Mouse (Mus musculus) lung, postnatal 36 days (tissue): ENCODE results near the gene Nup107.

Experiments
- DNase-seq: peaks from one replicate; pipeline ENCODE4 v3.0.0; 2022; ENCODE audit warnings: mixed read lengths

The Nup107 gene

DNA sequence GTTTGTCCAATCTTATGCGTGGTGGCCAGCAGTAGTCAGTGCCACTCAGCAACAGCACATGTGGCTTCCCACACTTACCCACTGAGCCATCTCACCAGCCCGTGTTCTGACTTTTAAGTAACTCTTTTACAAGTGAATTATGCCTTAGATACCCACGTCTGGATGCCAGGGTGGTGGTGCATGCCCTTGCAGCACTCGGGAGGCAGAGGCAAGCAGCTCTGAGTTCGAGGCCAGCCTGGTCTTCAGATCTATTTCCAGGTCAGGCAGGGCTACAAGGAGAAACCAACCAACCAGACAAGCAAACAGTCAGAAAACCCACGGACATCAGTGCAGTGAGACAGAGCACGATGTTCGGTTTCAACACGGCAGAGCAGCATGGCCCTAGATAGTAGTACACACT lies 9.4 kb upstream of the Nup107 start:
- no peak for DNase-seq

DNA sequence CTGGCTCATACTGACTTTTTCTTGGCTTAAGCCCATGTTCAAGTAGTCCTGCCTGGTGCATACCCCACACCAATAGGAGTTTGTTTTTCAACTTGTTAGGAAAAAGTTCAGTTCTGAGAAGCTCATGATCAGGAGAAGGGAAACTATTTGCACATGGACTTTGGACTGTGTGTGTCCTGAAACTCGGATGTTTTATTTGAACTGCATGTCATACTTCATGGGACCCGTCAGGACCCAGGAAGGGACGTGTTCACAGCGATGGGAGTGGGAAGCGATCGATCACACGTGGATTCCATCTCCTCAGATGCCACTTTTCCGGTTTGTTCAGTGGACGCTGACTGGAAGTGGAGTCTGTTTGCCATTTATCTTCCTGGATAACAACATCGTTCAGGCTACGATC lies 7.3 kb upstream of the Nup107 start:
- no peak for DNase-seq

DNA sequence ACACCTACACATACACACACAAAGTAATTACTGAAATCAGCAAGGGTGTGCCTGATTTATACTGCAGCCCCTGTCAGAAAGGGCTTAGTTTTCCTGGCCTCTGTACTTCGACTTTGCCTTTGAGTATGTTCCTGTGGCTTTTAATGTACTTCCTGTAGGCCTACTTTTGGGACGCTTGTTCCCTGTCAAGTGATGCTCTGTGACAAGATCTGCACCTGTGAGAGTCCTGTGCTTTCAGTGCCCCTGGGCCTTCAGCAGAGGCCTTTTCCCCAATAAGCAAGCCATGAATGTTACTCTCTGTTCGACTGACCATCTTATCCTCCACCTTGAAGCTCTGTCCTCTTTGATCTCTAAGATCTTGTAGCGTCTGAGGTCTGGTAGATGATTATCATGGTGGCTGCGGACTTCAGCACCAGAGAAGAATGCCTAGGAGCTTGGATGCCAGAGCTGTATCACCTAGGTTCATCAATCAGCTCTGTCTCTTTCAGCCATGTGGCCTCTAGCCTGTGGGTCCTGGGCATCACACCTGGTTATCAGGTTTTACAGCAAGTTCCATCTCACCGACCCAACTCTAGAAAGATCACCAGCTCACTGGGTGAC lies 6.0 kb upstream of the Nup107 start:
- no peak for DNase-seq

DNA sequence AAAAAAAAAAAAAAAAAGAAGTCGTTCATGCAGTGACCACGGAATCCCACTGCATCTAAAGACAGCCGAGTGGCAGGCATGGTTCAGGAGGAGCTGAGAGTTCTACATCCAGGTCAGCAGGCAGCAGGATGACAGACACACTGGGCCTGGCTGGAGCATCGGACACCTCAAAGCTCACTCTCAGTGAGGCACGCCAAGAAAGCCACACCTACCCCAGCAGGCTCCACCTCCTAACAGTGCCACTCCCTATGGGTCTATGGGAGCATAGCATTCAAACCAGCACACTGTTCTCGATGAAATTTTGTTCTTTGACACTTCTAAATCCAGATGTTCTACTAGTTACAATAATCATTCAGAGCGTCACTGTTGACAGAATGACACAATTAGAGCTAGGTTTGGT lies 5.2 kb upstream of the Nup107 start:
- no peak for DNase-seq

DNA sequence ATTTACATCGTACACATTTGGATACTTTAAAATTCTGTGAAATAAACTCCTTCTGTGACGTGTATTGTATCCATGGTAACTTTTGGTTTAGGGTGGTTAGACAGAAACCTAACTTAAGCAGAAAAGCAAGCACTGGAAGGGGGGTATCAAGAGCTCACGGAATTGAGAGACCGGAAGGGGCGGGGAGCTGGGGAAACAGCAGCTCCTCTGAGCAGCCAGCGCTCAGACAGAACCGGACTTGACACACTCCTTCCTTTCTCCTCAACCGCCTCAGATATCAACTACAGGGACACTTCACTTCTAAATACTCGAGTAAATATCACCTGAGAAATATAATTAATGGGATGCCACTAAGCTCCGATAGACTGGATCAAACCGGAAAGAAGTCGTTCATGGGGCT lies 4.6 kb upstream of the Nup107 start:
- no peak for DNase-seq

DNA sequence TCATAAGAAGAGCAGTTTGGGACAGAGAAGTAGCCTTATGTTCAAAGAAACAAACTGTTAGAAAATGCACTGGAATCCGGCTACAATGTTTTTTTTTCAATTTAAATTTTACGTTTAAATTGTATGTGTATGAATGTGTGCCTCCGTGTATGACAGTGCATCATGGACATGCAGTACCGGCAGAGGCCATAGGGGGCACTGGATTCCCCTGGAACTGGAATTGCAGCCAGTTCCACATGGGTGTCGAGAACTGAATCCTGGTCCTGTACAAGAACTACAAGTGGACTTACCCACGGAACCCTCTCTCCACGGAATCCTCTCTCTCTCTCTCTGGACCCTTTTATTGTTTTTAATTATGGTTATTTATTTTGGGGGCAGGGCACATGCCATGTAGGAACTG lies 3.7 kb upstream of the Nup107 start:
- DNase-seq: peak; percentile 21

DNA sequence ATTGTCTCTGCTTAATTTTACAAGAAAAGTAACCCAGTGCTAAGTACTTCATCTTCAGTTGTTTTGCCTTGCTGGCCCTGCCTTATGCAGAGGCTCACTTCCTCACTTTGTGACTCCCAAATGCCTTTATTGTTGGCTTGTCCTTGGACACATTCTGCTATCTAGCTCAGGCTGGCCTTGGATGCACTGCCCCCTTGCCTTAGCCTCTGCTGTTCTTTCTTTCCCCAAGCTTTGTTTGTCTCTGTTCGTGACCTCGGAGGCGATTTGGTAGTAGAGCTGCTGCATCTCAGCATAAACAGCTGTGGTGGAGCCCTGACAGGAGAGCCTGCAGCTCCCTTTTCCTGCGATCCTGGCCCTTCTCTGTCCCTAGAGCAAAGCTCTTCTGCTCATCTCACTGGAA lies 2.7 kb upstream of the Nup107 start:
- no peak for DNase-seq

DNA sequence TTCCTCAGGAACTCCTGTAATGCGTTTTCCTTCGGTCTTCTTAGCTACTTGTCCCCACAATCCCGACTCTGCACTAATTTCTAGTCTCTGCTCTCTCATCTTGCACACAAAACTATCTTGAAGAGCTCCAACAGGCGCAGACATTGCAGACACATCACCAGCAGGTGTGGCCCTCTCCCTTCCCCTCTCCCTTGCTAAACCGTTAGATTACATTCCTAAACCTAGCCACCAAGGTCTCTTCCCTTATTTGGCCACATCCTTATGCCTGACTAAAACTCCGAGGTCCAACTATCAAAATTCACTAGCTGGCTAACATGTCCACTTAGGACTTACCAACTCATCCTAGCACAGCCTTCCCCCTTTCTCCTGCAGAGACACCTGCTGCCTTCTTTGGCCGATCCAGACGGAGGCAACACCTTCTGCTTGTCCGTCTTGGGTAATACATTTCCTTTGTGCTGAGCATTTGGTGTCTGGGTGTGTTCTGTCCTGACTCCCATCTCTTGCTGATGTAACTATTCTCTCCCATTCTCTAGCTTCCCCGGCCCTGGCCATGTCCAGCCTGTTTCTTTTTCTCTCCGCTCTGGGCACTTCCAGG lies 1.0 kb upstream of the Nup107 start:
- DNase-seq: no peak

DNA sequence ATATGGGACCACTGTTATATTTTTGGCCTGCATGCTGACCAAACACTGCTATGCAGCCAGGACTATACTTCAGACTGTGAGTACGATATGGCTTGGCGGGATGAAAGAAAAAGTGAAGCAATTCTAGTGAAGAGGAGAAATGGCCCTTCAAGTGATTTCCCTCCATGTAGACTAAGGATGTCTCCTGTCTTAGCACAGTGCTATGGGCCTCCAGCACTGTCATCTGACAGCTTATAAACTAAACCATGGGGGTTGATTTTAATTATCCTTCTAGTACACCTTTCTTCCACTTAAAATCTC lies 1.4 kb downstream of the Nup107 start:
- DNase-seq: no peak

DNA sequence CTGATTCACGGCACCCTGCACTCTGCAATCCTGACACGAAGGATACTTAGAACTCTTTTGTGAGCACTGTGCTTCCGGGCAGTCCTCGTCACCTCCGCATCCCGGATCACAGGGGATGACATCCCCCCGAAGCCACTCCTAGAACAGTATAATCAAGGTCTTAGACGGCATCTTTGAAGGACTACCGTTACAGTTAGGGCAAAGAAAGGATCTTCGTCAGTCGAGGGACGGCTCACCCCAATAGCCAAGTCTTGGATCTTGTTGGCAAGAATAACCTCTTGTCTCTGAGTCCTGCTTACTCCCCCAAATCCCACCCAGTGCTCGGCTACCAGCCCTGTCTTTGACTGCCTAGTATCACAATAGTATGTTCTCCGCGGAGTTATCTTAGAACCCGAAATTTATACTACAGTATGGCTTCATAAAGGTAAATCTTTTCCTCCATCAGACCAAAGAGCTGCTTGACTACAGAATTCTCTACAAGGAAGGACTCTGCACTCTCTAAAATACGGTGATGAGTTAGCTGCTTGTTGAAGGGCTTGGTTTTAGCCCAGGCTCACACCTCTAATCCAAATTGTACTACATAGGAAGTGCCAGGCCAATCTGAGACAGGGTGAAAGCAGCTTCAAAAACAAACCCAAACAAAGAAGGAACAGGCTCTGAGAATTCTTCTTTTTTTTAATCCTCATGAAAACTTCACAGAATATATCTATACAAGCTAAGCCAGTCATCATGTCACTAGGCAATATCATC lies 1.9 kb downstream of the Nup107 start:
- no peak for DNase-seq

DNA sequence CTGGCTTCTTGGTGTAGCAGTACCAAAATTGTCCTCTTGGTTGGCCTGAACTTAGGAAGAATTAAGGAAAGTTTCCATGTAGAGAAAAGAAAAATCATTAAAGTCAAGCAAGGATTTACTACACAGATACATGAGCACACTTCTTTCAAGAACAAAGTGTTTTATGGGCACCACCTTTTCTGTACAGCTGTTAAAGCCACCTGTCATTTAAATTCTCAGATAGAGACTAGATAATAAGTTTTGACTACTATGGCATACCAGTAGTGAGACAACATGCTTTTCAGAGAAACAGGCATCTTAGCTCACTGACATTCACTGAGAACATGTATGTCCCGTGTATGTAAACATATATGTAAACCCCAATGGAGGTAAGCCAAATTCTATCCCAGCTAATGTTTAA lies 2.5 kb downstream of the Nup107 start:
- DNase-seq: no peak

DNA sequence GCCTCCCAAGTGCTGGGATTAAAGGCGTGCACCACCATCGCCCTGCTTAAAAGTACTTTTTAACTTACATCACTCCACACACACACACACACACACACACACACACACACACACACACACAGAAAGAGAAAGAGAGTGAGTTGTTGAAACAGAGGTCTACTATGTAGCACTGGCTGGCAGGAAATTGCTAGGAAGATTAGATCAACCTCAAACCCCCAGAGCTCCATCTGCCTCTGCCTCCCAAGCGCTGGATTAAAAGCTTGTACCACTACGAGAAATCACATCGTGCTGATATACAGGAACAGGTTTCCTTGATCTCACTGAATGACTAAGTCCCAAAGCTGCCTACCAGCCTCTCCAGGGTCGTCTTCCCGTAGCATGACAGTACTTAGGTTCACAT lies 7.9 kb downstream of the Nup107 start:
- DNase-seq: no peak

DNA sequence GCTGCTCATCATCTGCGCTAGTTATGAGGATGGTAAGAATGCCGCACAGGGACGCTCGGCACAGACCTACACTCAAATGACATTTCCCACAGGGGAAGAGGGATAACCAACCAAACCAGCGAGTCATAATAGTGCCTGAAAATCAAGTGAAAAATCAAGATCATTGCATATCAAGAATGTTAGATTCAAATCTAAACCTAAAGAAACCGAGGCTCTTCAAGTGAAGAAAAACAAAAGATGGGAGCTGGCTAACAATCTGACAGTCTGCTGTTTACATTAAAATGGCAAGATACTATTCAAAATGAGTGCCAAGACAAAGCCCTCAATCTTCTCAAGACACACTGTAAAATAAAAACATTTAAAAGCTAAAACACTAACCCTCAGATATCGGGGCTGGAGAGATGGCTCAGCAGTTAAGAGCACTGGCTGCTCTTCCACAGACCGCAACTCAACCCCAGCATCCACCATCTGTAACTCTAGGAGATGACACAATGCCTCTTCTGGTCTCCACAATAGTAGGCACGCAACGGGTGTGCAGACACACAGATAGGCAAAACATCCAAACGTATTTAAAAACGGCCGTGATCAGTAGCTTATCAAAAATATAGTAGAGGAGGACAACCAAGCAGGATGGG lies 8.6 kb downstream of the Nup107 start:
- no peak for DNase-seq

DNA sequence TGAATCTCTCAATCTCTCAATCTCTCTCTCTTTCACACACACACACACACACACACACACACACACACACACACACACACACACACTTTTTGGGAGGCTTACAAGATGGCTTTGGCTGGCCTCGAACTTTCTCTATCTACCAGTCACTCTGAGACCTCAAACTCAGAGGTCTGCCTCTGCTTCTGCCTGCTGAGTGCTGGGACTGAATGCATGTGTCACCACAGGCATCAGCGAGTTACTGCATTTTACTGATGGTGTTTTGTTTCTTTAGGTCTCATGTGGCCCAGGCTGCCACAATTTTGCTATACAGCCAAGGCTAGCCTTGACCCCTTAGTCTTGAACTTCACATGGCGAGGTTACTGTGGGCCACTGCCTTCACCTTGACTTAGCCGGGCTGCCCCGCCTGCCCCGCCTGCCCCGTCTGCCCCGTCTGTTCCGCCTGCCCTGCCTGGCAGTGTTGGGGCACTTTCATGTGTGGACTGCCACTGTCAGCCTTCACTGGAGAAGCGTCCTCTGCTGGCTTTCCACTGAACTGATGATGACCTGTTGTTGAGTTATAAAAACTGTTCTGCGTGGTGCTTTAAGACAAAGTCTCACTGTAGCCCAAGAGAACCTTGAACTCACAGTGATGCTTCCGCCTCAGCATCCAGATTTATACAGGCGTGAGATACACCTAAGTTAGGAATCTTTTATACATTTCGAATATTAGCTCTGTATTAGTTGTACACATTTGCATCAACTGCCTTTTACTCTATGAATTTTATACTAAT lies 9.8 kb downstream of the Nup107 start:
- DNase-seq: no peak

DNA sequence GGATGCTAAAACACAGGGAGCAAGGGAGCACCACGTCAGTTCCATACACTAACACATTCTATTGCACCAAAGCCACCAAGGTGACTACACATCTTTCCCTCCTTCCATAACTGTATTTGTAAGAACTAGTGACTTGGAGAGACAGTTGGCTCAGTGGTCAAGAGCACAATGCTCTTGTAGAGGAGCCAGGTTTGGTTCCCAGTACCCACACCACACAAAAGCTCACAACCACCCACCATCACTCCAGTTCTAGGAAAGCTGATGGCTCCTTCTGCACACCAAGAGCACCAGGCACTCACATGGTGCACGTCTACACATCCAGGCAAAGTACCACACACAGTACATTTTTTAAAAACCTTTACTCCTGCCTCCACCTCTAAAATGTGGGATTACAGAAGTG lies 10.4 kb downstream of the Nup107 start:
- no peak for DNase-seq

DNA sequence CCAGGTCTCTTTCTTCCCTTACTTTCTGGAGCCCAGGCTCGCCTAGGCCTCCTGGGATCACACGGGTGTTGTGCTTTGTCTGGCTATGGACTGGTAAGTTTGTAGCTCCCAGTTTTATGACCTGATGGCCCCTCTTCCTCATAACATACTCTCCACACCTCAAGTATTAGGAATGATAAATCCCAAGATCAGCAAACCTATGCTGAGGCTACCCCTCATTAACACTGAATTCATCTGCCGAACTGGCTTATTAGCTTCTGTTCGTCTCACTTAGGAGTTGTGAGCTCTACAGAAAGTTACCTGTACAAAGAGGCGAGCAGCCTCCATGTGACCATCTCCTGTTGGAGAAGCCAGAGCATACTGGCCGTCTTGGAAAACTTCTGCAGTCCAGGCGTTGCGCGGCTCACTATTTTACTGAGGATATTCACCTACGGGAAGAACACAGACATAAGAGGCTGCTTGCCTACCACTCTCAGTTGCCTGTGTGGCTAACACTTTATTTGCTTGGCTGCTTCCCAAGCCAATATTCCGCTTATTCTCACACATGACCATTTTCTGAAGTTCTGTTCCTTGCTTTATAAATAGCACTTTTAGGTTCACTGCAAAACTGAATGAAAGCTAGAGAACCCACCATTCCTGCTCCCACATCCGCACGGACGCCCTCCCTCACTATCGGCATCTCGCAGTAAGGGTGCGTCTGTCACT lies 11.3 kb downstream of the Nup107 start:
- DNase-seq: no peak

DNA sequence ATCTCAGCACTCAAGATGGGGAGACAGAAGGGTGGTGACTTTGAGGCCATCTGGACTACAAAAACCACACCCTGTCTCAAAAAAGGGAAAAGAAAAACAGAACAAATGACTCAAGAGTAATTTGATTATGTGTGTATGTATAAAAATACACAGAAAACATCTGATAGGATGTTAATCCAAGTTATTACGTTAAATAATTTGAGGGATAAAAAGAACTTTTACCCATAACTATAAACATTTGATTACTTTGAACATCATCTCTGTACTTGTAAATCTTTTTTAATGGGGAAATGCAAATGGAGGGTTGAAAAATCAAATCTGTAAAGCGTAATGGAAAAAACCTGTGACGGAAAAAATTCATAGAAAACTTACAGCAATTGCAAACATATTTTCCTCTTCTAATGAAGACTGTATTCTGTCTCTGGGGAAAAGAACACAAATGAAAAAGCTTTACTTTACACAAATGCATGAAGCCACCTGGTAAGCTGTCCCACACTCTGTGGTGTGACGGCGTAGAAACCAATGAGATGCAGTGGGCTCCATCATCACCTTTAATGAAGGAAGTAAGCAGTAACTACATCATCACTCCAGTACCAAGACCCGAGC lies 12.1 kb downstream of the Nup107 start:
- no peak for DNase-seq

DNA sequence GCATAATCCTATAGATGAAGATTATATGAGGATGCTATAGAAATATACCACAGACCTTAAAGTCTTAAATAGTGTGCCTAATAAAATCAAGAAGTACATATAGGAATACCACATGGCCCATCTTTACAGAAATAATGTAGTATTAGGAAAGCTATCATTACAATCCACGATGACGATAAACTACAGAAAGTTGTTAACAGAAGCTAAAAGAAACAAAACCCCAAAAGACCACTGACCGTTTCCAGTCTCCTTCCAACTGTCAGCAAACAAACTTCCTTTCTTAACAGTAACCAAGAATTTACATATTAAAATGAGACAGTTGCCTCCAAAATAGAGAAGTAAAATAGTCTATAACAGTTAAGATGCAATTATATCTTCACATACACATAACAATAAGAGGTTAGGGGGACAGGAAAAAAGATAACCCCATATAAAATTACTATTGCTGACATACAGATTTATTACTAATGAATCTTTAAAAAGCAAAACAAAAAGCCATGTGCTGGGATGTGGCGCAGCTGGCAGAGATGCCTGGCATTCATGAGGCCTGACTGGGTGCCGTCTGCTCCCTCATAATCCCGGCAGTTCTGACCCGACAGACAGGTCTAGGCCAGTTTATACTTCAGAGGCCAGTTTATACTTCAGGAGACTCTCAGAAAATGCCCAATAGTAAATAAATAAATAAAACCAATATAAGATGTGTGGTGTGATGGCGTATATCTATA lies 12.8 kb downstream of the Nup107 start:
- DNase-seq: no peak

DNA sequence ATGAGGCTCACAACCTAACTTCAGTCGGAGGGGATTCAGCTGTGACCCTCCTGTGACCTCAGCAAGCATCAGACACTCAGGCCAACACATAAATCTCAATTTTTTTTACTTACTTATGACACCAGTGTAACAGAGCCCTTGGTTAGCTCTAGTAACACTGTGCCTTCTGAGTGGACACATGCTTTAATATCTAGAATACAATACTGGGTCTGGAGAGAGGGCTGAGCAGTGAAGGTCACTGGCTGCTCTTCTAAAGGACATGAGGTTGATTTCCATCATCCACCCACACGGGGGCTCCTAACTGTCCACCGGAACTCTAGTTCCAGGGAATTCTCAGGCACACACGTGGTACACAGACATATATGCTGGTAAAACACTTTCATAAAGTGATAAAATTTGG lies 13.6 kb downstream of the Nup107 start:
- DNase-seq: no peak

DNA sequence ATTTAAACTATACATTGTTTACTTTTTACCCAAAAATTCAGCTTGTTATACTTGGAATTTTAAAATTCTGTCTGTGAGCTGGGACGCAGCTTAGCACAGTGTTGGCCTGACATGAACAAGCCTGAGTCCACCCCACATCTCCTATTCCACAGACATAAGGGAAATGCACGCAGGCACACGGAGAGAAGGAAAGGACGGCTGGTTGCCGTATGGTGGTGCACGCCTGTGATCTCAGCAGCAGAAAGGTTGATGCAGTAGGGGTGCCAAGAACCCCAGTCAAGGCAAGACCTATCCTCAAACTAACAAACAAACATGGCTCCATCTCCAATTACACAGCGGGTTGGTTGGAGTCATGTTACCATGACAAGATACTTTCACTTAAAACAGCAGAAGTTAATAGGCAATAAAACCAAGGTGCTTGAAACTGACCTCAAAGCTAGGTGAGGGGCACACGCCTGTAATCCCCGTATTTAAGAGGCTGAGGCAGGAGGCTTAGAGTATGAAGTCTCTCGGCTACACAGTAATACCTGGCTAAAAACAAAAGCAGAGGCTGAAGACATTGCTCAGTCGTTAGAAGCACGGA lies 14.1 kb downstream of the Nup107 start:
- DNase-seq: no peak
